Mouse (Mus musculus): Measurements from ENCODE around the gene Cela2a. TPM values are rescaled to one million over a fixed set of nuclear protein-coding genes. Genes with fewer than 3 reads are reported as not detected.
A peak's percentile ranks its signal among the peaks of the same experiment; 100 is the strongest.

Cela2a gene
- polyA plus RNA-seq, 1 experiment from 2014 or later = not detected

- H3K4me2 ChIP-seq = no peak overlapping the region
- no peak overlapping the region for H3K27ac ChIP-seq
- WGBS (ENCODE audit: insufficient replicate concordance) = 67% methylated on average over 10 of the region's 10 CpGs
- no peak overlapping the region for H3K4me3 ChIP-seq
- no peak for ATAC-seq
- no peak overlapping the region for H3K9ac ChIP-seq
- peaks cover 47% of the 10 kb centered on the region for H3K4me1 ChIP-seq
- no peaks in the 10 kb centered on the region for H3K27me3 ChIP-seq (replicated peaks)
- H3K36me3 ChIP-seq = peaks cover 89% of the 10 kb centered on the region
- no peaks in the 10 kb centered on the region for H3K9me3 ChIP-seq (replicated peaks)
Observed at GRCm38 (mm10) chr4:141866933-141867490, 41.1 kb upstream of the Cela2a start.

- Histone ChIP-seq H3K27ac (no peak overlapping the region), H3K36me3 (peaks cover 89% of the 10 kb centered on the region), H3K27me3 (replicated peaks) (no peaks in the 10 kb centered on the region), H3K9ac (no peak overlapping the region), H3K4me2 (no peak overlapping the region), H3K4me1 (peaks cover 33% of the 10 kb centered on the region), H3K9me3 (replicated peaks) (no peaks in the 10 kb centered on the region), H3K4me3 (no peak overlapping the region)
- no peak for ATAC-seq
- WGBS (ENCODE audit: insufficient replicate concordance) = 80% methylated on average over 5 of the region's 5 CpGs
Observed at GRCm38 (mm10) chr4:141865600-141865999, 39.6 kb upstream of the Cela2a start.

- H3K4me2 ChIP-seq = no peak overlapping the region
- H3K27me3 ChIP-seq (replicated peaks) = no peaks in the 10 kb centered on the region
- H3K4me3 ChIP-seq = no peak overlapping the region
- 81% methylated on average over 5 of the region's 5 CpGs for WGBS (ENCODE audit: insufficient replicate concordance)
- H3K9ac ChIP-seq = no peak overlapping the region
- ATAC-seq = no peak
- H3K27ac ChIP-seq = no peak overlapping the region
- H3K4me1 ChIP-seq = peaks cover 27% of the 10 kb centered on the region
- H3K9me3 ChIP-seq (replicated peaks) = no peaks in the 10 kb centered on the region
- H3K36me3 ChIP-seq = peaks cover 89% of the 10 kb centered on the region
Observed at GRCm38 (mm10) chr4:141865006-141865405, 39.0 kb upstream of the Cela2a start.

GRCm38 (mm10) chr4:141864506-141864905, 38.5 kb upstream of the Cela2a start:
- no peak overlapping the region for H3K9ac ChIP-seq
- H3K4me1 ChIP-seq = peaks cover 22% of the 10 kb centered on the region
- WGBS (ENCODE audit: insufficient replicate concordance) = 84% methylated on average over 8 of the region's 8 CpGs
- no peaks in the 10 kb centered on the region for H3K9me3 ChIP-seq (replicated peaks)
- no peak overlapping the region for H3K27ac ChIP-seq
- no peak overlapping the region for H3K4me2 ChIP-seq
- peaks cover 90% of the 10 kb centered on the region for H3K36me3 ChIP-seq
- H3K4me3 ChIP-seq = no peak overlapping the region
- no peaks in the 10 kb centered on the region for H3K27me3 ChIP-seq (replicated peaks)
- no peak for ATAC-seq

- Histone ChIP-seq H3K27ac (no peak overlapping the region), H3K9ac (no peak overlapping the region), H3K4me3 (no peak overlapping the region), H3K4me2 (no peak overlapping the region), H3K9me3 (replicated peaks) (no peaks in the 10 kb centered on the region), H3K27me3 (replicated peaks) (no peaks in the 10 kb centered on the region), H3K36me3 (peaks cover 90% of the 10 kb centered on the region), H3K4me1 (peaks cover 17% of the 10 kb centered on the region)
- ATAC-seq = no peak
- 83% methylated on average over 7 of the region's 7 CpGs for WGBS (ENCODE audit: insufficient replicate concordance)
Observed at GRCm38 (mm10) chr4:141863726-141864280, 37.8 kb upstream of the Cela2a start.

- no peaks in the 10 kb centered on the region for H3K27me3 ChIP-seq (replicated peaks)
Observed at GRCm38 (mm10) chr4:141862867-141863266, 36.9 kb upstream of the Cela2a start.

GRCm38 (mm10) chr4:141861591-141862295, 35.8 kb upstream of the Cela2a start:
- Histone ChIP-seq H3K9me3 (replicated peaks) (no peaks in the 10 kb centered on the region), H3K4me3 (no peak overlapping the region), H3K27me3 (replicated peaks) (no peaks in the 10 kb centered on the region), H3K36me3 (peaks cover 87% of the 10 kb centered on the region), H3K4me1 (peaks cover 9% of the 10 kb centered on the region), H3K27ac (0 out of 2 replicates have a peak overlapping the region, but pooled peaks have one; percentile 4), H3K4me2 (no peak overlapping the region), H3K9ac (no peak overlapping the region)
- 71% methylated on average over 17 of the region's 17 CpGs for WGBS (ENCODE audit: insufficient replicate concordance)
- no peak for ATAC-seq

More at GRCm38 (mm10) chr4:141862867-141863266, 36.9 kb upstream of the Cela2a start:
- H3K4me3 ChIP-seq = no peak overlapping the region
- 87% methylated on average over 5 of the region's 5 CpGs for WGBS (ENCODE audit: insufficient replicate concordance)
- no peak overlapping the region for H3K4me2 ChIP-seq
- H3K9ac ChIP-seq = no peak overlapping the region
- peaks cover 89% of the 10 kb centered on the region for H3K36me3 ChIP-seq
- no peaks in the 10 kb centered on the region for H3K9me3 ChIP-seq (replicated peaks)
- peaks cover 17% of the 10 kb centered on the region for H3K4me1 ChIP-seq
- no peak for ATAC-seq
- no peak overlapping the region for H3K27ac ChIP-seq

GRCm38 (mm10) chr4:141860246-141860841, 34.4 kb upstream of the Cela2a start:
- ATAC-seq = no peak
- no peak overlapping the region for H3K4me3 ChIP-seq
- H3K4me2 ChIP-seq = no peak overlapping the region
- H3K27me3 ChIP-seq (replicated peaks) = no peaks in the 10 kb centered on the region
- no peak overlapping the region for H3K9ac ChIP-seq
- H3K4me1 ChIP-seq = peaks cover 4% of the 10 kb centered on the region; the same call in 1 of the 2 replicates
- H3K27ac ChIP-seq = no peak overlapping the region
- WGBS (ENCODE audit: insufficient replicate concordance) = 72% methylated on average over 19 of the region's 19 CpGs
- H3K36me3 ChIP-seq = peaks cover 74% of the 10 kb centered on the region
- no peaks in the 10 kb centered on the region for H3K9me3 ChIP-seq (replicated peaks)

GRCm38 (mm10) chr4:141859351-141859750, 33.4 kb upstream of the Cela2a start:
- 94% methylated on average over 14 of the region's 14 CpGs for whole genome bisulfite sequencing (ENCODE audit: insufficient replicate concordance)

GRCm38 (mm10) chr4:141858501-141858900, 32.5 kb upstream of the Cela2a start:
- WGBS (ENCODE audit: insufficient replicate concordance) = 90% methylated on average over 20 of the region's 20 CpGs

More at GRCm38 (mm10) chr4:141859351-141859750, 33.4 kb upstream of the Cela2a start:
- H3K27ac ChIP-seq = no peak overlapping the region
- H3K4me3 ChIP-seq = no peak overlapping the region
- no peak overlapping the region for H3K4me2 ChIP-seq
- H3K36me3 ChIP-seq = peaks cover 65% of the 10 kb centered on the region
- H3K27me3 ChIP-seq (replicated peaks) = no peaks in the 10 kb centered on the region
- ATAC-seq = no peak
- H3K4me1 ChIP-seq = peaks cover 4% of the 10 kb centered on the region; the same call in 1 of the 2 replicates
- no peaks in the 10 kb centered on the region for H3K9me3 ChIP-seq (replicated peaks)
- no peak overlapping the region for H3K9ac ChIP-seq

GRCm38 (mm10) chr4:141857422-141857930, 31.5 kb upstream of the Cela2a start:
- H3K9me3 ChIP-seq (replicated peaks) = no peaks in the 10 kb centered on the region
- no peaks in the 10 kb centered on the region for H3K4me1 ChIP-seq
- peak; percentile 48 for ATAC-seq
- H3K27me3 ChIP-seq (replicated peaks) = no peaks in the 10 kb centered on the region
- no peak overlapping the region for H3K4me3 ChIP-seq
- H3K36me3 ChIP-seq = peaks cover 47% of the 10 kb centered on the region
- WGBS (ENCODE audit: insufficient replicate concordance) = 21% methylated on average over 10 of the region's 10 CpGs
- no peak overlapping the region for H3K9ac ChIP-seq
- no peak overlapping the region for H3K4me2 ChIP-seq
- no peak overlapping the region for H3K27ac ChIP-seq

More at GRCm38 (mm10) chr4:141858501-141858900, 32.5 kb upstream of the Cela2a start:
- Histone ChIP-seq H3K4me1 (no peaks in the 10 kb centered on the region), H3K9ac (no peak overlapping the region), H3K27me3 (replicated peaks) (no peaks in the 10 kb centered on the region), H3K36me3 (peaks cover 56% of the 10 kb centered on the region), H3K27ac (no peak overlapping the region), H3K4me3 (no peak overlapping the region), H3K9me3 (replicated peaks) (no peaks in the 10 kb centered on the region), H3K4me2 (no peak overlapping the region)
- no peak for ATAC-seq

GRCm38 (mm10) chr4:141853437-141853836, 27.5 kb upstream of the Cela2a start:
- Histone ChIP-seq H3K4me2 (no peak overlapping the region), H3K27ac (no peak overlapping the region), H3K4me3 (no peak overlapping the region), H3K4me1 (no peaks in the 10 kb centered on the region), H3K27me3 (replicated peaks) (no peaks in the 10 kb centered on the region), H3K9me3 (replicated peaks) (no peaks in the 10 kb centered on the region), H3K9ac (no peak overlapping the region), H3K36me3 (peaks cover 7% of the 10 kb centered on the region)
- ATAC-seq = no peak
- WGBS (ENCODE audit: insufficient replicate concordance) = 65% methylated on average over 9 of the region's 9 CpGs

All from liver, embryonic 12.5 days (tissue).